Mouse (Mus musculus) embryo, embryonic 10 days (tissue): ENCODE results near the gene Zfp184.

Experiments used
- DNase-seq: peaks from one replicate; pipeline ENCODE4 v3.0.0-alpha.2; 2015; ENCODE audit warnings: low spot score

Gene Zfp184

GRCm38 (mm10) chr13:21920681-21921233 is 24.1 kb upstream of the Zfp184 start:
- no peak for DNase-seq

- DNase-seq, result no peak
These were observed 21.5 kb upstream of the Zfp184 start for GRCm38 (mm10) chr13:21923417-21923816.

- DNase-seq, result peak; percentile 76
These were observed 20.1 kb upstream of the Zfp184 start for GRCm38 (mm10) chr13:21924734-21925335.

GRCm38 (mm10) chr13:21930981-21931380 is 13.9 kb upstream of the Zfp184 start:
- peak; percentile 58 for DNase-seq

- no peak for DNase-seq
These were observed 13.2 kb upstream of the Zfp184 start for GRCm38 (mm10) chr13:21931740-21932139.

- peak; percentile 56 for DNase-seq
These were observed 11.0 kb upstream of the Zfp184 start for GRCm38 (mm10) chr13:21933626-21934548.

- peak; percentile 85 for DNase-seq
These were observed 9.7 kb upstream of the Zfp184 start for GRCm38 (mm10) chr13:21934982-21935791.

GRCm38 (mm10) chr13:21935833-21936232 is 9.1 kb upstream of the Zfp184 start:
- DNase-seq, result peak; percentile 82

- peak; percentile 86 for DNase-seq
These were observed 7.9 kb upstream of the Zfp184 start for GRCm38 (mm10) chr13:21936968-21937367.

GRCm38 (mm10) chr13:21940213-21940612 is 4.7 kb upstream of the Zfp184 start:
- DNase-seq, result peak; percentile 96

- DNase-seq, result peak; percentile 72
These were observed 4.0 kb upstream of the Zfp184 start for GRCm38 (mm10) chr13:21940811-21941321.

GRCm38 (mm10) chr13:21943644-21944043 is 1.2 kb upstream of the Zfp184 start:
- no peak for DNase-seq

- DNase-seq, result no peak
These were observed 335 bp upstream of the Zfp184 start for GRCm38 (mm10) chr13:21944592-21944925.

- no peak for DNase-seq
These were observed 24.4 kb downstream of the Zfp184 start for GRCm38 (mm10) chr13:21969269-21969668.

- DNase-seq, result no peak
These were observed 24.9 kb downstream of the Zfp184 start for GRCm38 (mm10) chr13:21969816-21970215.

GRCm38 (mm10) chr13:21971641-21972040 is 26.7 kb downstream of the Zfp184 start:
- peak; percentile 22 for DNase-seq

GRCm38 (mm10) chr13:21974221-21974725 is 29.4 kb downstream of the Zfp184 start:
- peak; percentile 91 for DNase-seq

GRCm38 (mm10) chr13:21974726-21975473 is 30.0 kb downstream of the Zfp184 start:
- peak; percentile 86 for DNase-seq

GRCm38 (mm10) chr13:21980981-21981802 is 36.3 kb downstream of the Zfp184 start, which contains the start of gene Pom121l2:
Pom121l2 (plus strand) TSS chr13:21981194.
- DNase-seq, result peak; percentile 60

GRCm38 (mm10) chr13:21981803-21982193 is 36.9 kb downstream of the Zfp184 start:
- DNase-seq, result peak; percentile 43
